Mouse (Mus musculus) CH12.LX (cell line): ENCODE results near the gene Ndufb3. TPM values are rescaled to one million over a fixed set of nuclear protein-coding genes. Genes with fewer than 3 reads are reported as not detected.

Experiments used
- DNase-seq: peaks from one replicate; pipeline ENCODE4 v3.0.0-alpha.2; 2013; ENCODE audit errors: extremely low read depth
- H3K27ac ChIP-seq: 2 replicates; pipeline ENCODE4 v1.5.1; 2012; ENCODE audit warnings: low read depth, mild to moderate bottlenecking, control low read depth, moderate library complexity; ENCODE audit not compliant: insufficient read depth
- H3K27me3 ChIP-seq: replicated peaks from 2 replicates; pipeline ENCODE3; 2012; ENCODE audit warnings: inconsistent platforms
- H3K36me3 ChIP-seq, 2 experiments: replicated peaks in 1 of 2; 2 replicates each; pipeline versions ENCODE3 to v1.6.1; 2012; ENCODE audit warnings: inconsistent platforms in 1 of 2, low read length in 1 of 2, mild to moderate bottlenecking in 1 of 2, mixed read lengths in 1 of 2, moderate library complexity in 1 of 2; ENCODE audit not compliant: control insufficient read depth in 1 of 2, insufficient read depth in 1 of 2
- H3K4me1 ChIP-seq, 2 experiments: 2 replicates each; pipeline ENCODE4 v1.6.1; 2012; ENCODE audit warnings: inconsistent platforms in 1 of 2, moderate library complexity in 1 of 2; ENCODE audit not compliant: insufficient read depth in 2 of 2, control insufficient read depth in 1 of 2
- H3K4me2 ChIP-seq: 2 replicates; pipeline ENCODE4 v1.6.1; 2012; ENCODE audit warnings: low read depth, mild to moderate bottlenecking, control low read depth; ENCODE audit not compliant: poor library complexity, insufficient read depth, severe bottlenecking
- H3K4me3 ChIP-seq, 3 experiments: fragments of 150-350 bp in 1 of 3; sonication (generic) in 1 of 3; replicated peaks in 1 of 3; 2 replicates each; pipeline versions ENCODE3 to v1.5.1; 2011 to 2012; ENCODE audit warnings: low read depth in 2 of 3, low read length in 2 of 3, mild to moderate bottlenecking in 2 of 3, moderate library complexity in 2 of 3, control low read depth in 1 of 3, improper control_type of control experiment in 1 of 3, inconsistent platforms in 1 of 3, mixed read lengths in 1 of 3; ENCODE audit not compliant: poor library complexity in 1 of 3
- H3K79me2 ChIP-seq: replicated peaks from 2 replicates; pipeline ENCODE4 v1.6.1; 2012; ENCODE audit warnings: mild to moderate bottlenecking, moderate library complexity; ENCODE audit not compliant: control insufficient read depth, poor library complexity, insufficient read depth, severe bottlenecking; ENCODE audit errors: extremely low read depth
- H3K9ac ChIP-seq: 2 replicates; pipeline ENCODE4 v1.6.1; 2012; ENCODE audit warnings: low read depth, mild to moderate bottlenecking, control low read depth, moderate library complexity; ENCODE audit not compliant: insufficient read depth
- H3K9me3 ChIP-seq: replicated peaks from 2 replicates; pipeline ENCODE3; 2012; ENCODE audit warnings: low read length, inconsistent platforms, mixed read lengths
- BHLHE40 ChIP-seq: IDR thresholded peaks from 2 replicates; pipeline ENCODE4 v1.6.1; 2011; ENCODE audit warnings: mild to moderate bottlenecking, low read depth, low read length, improper control_type of control experiment
- CHD1 ChIP-seq: IDR thresholded peaks from 2 replicates; pipeline ENCODE4 v1.6.1; 2012; ENCODE audit warnings: low read depth, low read length, improper control_type of control experiment, inconsistent platforms
- CTCF ChIP-seq, 2 experiments: IDR thresholded peaks in 1 of 2; conservative IDR thresholded peaks in 1 of 2; 2 replicates each; pipeline ENCODE4 v1.5.1; 2011 to 2012; ENCODE audit warnings: low read depth in 2 of 2, low read length in 2 of 2, improper control_type of control experiment in 1 of 2, inconsistent platforms in 1 of 2, mild to moderate bottlenecking in 1 of 2, moderate library complexity in 1 of 2
- E2F4 ChIP-seq: IDR thresholded peaks from 2 replicates; pipeline ENCODE4 v1.6.1; 2011; ENCODE audit warnings: low read depth, low read length, improper control_type of control experiment; ENCODE audit not compliant: insufficient replicate concordance
- EP300 ChIP-seq: IDR thresholded peaks from 2 replicates; pipeline ENCODE4 v1.6.1; 2011; ENCODE audit warnings: low read length, improper control_type of control experiment
- HCFC1 ChIP-seq: IDR thresholded peaks from 2 replicates; pipeline ENCODE4 v1.6.1; 2012; ENCODE audit warnings: low read depth, mild to moderate bottlenecking, inconsistent platforms, low read length, improper control_type of control experiment
- KAT2A ChIP-seq: IDR thresholded peaks from 2 replicates; pipeline ENCODE4 v1.6.1; 2012; ENCODE audit warnings: low read length, improper control_type of control experiment, inconsistent platforms; ENCODE audit not compliant: insufficient replicate concordance
- PAX5 ChIP-seq: IDR thresholded peaks from 2 replicates; pipeline ENCODE4 v1.6.1; 2012; ENCODE audit warnings: low read length, inconsistent platforms, mixed read lengths
- POLR2AphosphoS2 ChIP-seq: IDR thresholded peaks from 2 replicates; pipeline ENCODE4 v1.6.1; 2011; ENCODE audit warnings: low read depth, low read length, improper control_type of control experiment
- RAD21 ChIP-seq: IDR thresholded peaks from 2 replicates; pipeline ENCODE4 v1.6.1; 2011; ENCODE audit warnings: low read depth, mild to moderate bottlenecking, low read length, improper control_type of control experiment, moderate library complexity
- SMC3 ChIP-seq: IDR thresholded peaks from 2 replicates; pipeline ENCODE4 v1.6.1; 2011; ENCODE audit warnings: low read depth, low read length, improper control_type of control experiment
- USF1 ChIP-seq: IDR thresholded peaks from 2 replicates; pipeline ENCODE4 v1.6.1; 2014; ENCODE audit warnings: low read depth, mild to moderate bottlenecking, inconsistent platforms, low read length, improper control_type of control experiment
- ZKSCAN1 ChIP-seq: IDR thresholded peaks from 2 replicates; pipeline ENCODE4 v1.6.1; 2012; ENCODE audit warnings: low read depth, inconsistent platforms, low read length, improper control_type of control experiment, borderline replicate concordance
- ZMIZ1 ChIP-seq: IDR thresholded peaks from 2 replicates; pipeline ENCODE4 v1.6.1; 2012; ENCODE audit warnings: low read depth, mild to moderate bottlenecking, inconsistent platforms, low read length, improper control_type of control experiment
- ZNF384 ChIP-seq: IDR thresholded peaks from 2 replicates; pipeline ENCODE4 v1.6.1; 2012; ENCODE audit warnings: low read depth, low read length, improper control_type of control experiment, inconsistent platforms
- dilution Hi-C: fragments of 300-500 bp; cut with MboI; formaldehyde crosslinking; loops from 2 replicates; pipeline ENCODE4 v1.14.3; 2020; ENCODE audit warnings: low sequenced_read_pairs; ENCODE audit not compliant: extremely low pct_unique_long_range_greater_than_20kb, extremely low pct_ligation_motif_present
- in situ Hi-C: fragments of 300-500 bp; cut with MboI; formaldehyde crosslinking; loops from 3 replicates; pipeline ENCODE4 v1.14.3; 2019; ENCODE audit warnings: low sequenced_read_pairs, low pct_ligation_motif_present, low pct_unique_long_range_greater_than_20kb, mixed read lengths
- polyA plus RNA-seq: library from polyadenylated mRNA; unstranded; fragments of >175 nt; gene quantifications from 2 replicates; pipeline ENCODE4 v1.2.1, GENCODE M21; 2012; ENCODE audit warnings: low read depth; ENCODE audit not compliant: insufficient read length
- total RNA-seq, 2 experiments: library from RNA; depleted of rRNA; stranded (reverse); fragments of 300-350 nt in 1 of 2; fragments of >200 nt in 1 of 2; gene quantifications; 2 replicates each; pipeline ENCODE4 v1.2.3; 2012 to 2014

Gene Ndufb3
- total and polyA plus RNA-seq, 3 experiments: 62.9 to 184 (median 139) TPM

GRCm38 (mm10) chr1:58570437-58570836 lies 15.7 kb upstream of the Ndufb3 start:
- Histone ChIP-seq H3K4me2 (no peak overlapping the region), H3K9ac (no peak overlapping the region), H3K9me3 (no peaks in the 10 kb centered on the region), H3K36me3 (peaks cover 0 to 5% of the 10 kb centered on the region in 2 experiments), H3K79me2 (0 out of 2 replicates have a peak, but pooled peaks cover 3% of the 10 kb centered on the region), H3K4me3 (no peak overlapping the region), H3K4me1 (peaks cover 0 to 6% of the 10 kb centered on the region in 2 experiments; a peak in 2 of 4 replicates), H3K27ac (no peak overlapping the region), H3K27me3 (no peaks in the 10 kb centered on the region)
- dilution Hi-C loops: no loop called here
- in situ Hi-C loops: no loop called here
- TF ChIP-seq ZMIZ1 (no peak), EP300 (no peak), PAX5 (no peak), CHD1 (no peak), E2F4 (no peak), ZKSCAN1 (no peak), POLR2AphosphoS2 (no peak), HCFC1 (no peak), ZNF384 (no peak), USF1 (no peak), KAT2A (no peak)
- TF ChIP-seq, all 38 proteins: peak for 0
- no peak for DNase-seq

- H3K4me1 ChIP-seq: no peaks in the 10 kb centered on the region
- DNase-seq: peak; percentile 27
- no peaks in the 10 kb centered on the region for H3K9me3 ChIP-seq
- dilution Hi-C loops: no loop called here
- in situ Hi-C loops: no loop called here
- TF ChIP-seq ZMIZ1: no peak
- peak; percentile 28 for TF ChIP-seq RAD21
- peak; percentile 38 to 57; a peak in 3 of 4 replicates for TF ChIP-seq CTCF (conservative IDR thresholded peaks at IDR 0.05 in 1 of 2, IDR thresholded peaks at IDR 0.05 in 1 of 2; ENCODE audit: low read depth in 2 of 2, low read length in 2 of 2)
- TF ChIP-seq SMC3: peak; percentile 19; the same call in 1 of the 2 replicates
- no peak for TF ChIP-seq BHLHE40
- no peaks in the 10 kb centered on the region for H3K27me3 ChIP-seq
- H3K4me2 ChIP-seq: no peak overlapping the region
- H3K27ac ChIP-seq: no peak overlapping the region
- peaks cover 0 to 1% of the 10 kb centered on the region in 2 experiments for H3K36me3 ChIP-seq
- peaks cover 12% of the 10 kb centered on the region; the same call in 1 of the 2 replicates for H3K79me2 ChIP-seq
- H3K9ac ChIP-seq: no peak overlapping the region
- H3K4me3 ChIP-seq: no peak overlapping the region
These were observed 7.0 kb upstream of the Ndufb3 start for GRCm38 (mm10) chr1:58579179-58579578.
